Mouse (Mus musculus) left cerebral cortex, adult 11 months (tissue): ENCODE data around the gene Rack1.
"Not testable (repeated sequence)": the region's sequence is repeated elsewhere in the genome, so short reads cannot be mapped to it uniquely, and the experiment has no call there.

Source experiments
- DNase-seq: peaks from one replicate; pipeline ENCODE4 v3.0.0; 2022; ENCODE audit warnings: low spot score

Rack1 gene

DNA sequence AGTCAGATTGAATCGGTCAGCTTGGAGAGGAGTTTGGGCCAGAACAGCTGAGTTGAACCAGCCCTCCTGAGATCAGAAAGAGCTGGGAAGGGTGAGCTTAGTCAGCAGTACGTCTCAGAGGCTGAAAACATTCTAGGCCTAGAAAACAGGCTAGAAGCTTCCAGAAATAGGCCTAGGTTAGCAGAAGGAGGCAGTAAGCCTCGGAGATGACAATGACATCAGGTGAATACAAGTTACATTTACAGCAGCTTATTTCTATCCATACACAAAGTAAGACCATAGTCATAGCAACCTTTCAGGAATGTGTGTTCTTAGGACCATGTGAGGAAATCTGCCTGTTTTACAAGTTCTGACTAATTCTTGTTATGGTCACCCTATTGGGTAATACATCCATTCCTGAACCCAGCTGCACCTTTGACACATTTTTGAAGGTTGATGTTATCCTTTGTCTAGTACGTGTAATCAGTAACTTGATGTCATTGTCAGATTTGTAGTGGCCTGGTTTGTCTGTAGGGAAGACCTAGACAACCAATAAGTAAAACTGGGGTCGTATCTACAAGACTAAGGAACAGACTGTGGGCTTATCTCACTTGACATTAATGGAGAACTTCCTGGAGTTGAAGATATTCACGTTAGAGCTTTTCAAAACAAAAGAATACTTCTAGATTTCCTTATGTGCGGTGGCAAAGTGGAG lies 19.6 kb downstream of the Rack1 start:
- no peak for DNase-seq

- DNase-seq = no peak
These were observed 20.2 kb downstream of the Rack1 start for GRCm38 (mm10) chr11:48820308-48820674.

GRCm38 (mm10) chr11:48821299-48821698 lies 21.2 kb downstream of the Rack1 start:
- DNase-seq = not testable (repeated sequence)

DNA sequence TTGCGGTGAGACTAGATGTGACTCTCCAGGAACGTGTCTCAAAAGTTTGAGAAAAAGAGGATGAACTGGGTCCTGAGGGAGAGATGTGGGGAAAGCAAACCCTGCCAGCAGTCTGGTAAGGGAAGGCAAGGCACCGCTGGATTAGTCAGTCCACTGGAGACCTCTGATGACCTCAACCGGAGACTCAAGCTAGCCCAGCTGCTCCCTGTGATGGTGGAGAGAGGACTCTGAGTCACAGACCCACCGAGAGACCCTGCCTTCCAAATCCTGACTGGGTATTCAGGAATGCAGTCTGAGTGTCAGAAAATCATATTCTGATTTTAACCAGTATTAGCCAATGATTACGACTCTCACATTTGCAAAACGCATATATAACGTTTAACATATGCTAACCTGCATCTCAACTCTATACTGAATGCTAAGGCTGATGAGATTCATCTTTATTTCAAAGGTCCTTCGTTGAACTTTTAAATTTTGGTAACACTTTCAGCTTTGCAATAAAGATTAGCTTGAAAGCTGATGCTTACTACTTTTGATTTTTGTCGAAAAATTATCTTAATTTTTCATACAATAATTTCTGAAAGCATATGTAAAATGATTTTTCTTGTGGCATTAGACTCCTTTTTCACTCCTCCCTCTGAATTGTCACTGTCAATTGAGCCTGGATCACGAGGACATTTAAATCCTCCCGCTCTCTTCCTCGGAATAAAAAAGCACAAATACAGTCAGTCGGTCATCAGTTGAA lies 22.8 kb downstream of the Rack1 start:
- no peak for DNase-seq

GRCm38 (mm10) chr11:48823536-48823972 lies 23.4 kb downstream of the Rack1 start:
- DNase-seq = no peak

DNA sequence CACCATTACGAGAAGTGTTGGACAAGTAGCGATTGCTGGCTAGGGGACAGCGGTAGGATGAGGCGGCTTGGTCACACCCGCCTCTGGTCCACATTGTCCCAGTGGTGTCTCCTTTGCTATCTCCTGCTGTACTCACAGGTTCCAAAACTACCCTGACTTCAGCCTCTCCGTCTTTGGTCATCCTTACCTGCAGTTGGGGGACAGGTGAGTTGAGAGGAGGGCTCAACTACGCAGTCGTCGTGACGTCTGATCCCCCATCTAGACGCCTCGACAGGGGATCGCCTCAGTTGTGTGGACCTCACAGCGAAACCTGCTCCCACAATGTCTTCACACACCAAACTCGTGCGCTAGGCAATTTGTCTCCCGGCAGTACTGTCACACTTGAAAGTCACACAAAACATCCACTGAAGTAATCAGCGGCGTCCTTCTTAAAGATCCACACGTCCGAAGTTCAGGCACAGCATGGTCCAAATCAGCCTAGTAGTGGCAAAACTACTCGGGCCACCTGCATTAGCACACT lies 24.2 kb downstream of the Rack1 start:
- DNase-seq = no peak

GRCm38 (mm10) chr11:48825979-48826751 lies 26.0 kb downstream of the Rack1 start, which contains the start of the genes Trim7 and Gm12184:
Trim7 (plus strand) TSS chr11:48826140.
Gm12184 (minus strand) TSS chr11:48826655.
- DNase-seq = not testable (repeated sequence)

DNA sequence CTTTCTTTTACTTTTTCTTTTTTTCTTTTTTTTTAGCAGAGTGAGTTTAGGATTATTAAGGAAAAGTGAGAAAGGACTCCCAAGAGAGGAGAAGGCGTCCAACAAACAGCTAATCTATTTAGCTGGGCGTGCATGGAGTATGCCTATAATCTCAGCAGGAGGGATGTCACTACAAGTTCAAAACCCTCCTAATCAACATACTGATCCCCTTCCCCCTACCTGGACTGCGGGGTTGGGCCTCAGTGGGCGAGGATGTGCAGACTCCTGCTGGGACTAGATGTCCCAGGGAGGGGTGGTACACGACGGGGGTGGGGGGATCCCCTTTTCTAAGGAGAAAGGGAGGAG lies 26.6 kb downstream of the Rack1 start:
- DNase-seq = no peak

GRCm38 (mm10) chr11:48827926-48828325 lies 27.8 kb downstream of the Rack1 start:
- DNase-seq = no peak

DNA sequence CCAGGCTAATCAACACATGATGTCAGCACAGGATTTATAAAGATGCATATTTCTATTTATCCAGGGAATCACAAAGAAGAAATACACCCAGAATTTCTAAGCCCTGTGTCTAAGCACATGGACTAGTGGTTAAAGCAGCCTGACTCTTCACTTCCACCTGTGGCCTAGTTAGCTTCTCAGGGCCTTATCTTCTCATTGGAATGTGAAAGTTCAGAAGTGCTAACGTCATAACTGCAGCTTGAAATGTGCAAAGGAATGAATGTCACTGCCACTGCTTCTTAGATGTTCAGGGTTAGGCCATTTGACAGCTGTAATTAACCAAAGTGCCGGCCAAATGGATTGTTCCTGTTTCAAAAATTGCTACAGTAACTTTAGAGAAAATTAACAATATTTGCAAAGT lies 30.1 kb downstream of the Rack1 start:
- DNase-seq = no peak

DNA sequence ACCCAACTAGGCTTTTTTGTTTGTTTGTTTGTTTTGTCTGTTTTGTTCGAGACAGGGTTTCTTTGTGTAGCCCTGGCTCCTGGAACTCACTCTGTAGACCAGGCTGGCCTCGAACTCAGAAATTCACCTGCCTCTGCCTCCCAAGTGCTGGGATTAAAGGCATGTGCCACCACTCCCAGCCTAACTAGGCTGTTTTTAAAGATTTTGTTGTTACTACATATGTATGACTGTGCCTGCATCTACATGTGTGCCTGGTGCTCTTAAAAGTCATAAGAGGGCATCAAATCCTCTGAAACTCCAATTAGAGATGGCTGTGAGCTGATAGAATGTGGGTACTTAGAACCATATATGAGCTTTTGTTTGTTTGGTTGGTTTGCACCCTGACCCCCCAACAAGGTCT lies 31.1 kb downstream of the Rack1 start:
- DNase-seq = no peak

DNA sequence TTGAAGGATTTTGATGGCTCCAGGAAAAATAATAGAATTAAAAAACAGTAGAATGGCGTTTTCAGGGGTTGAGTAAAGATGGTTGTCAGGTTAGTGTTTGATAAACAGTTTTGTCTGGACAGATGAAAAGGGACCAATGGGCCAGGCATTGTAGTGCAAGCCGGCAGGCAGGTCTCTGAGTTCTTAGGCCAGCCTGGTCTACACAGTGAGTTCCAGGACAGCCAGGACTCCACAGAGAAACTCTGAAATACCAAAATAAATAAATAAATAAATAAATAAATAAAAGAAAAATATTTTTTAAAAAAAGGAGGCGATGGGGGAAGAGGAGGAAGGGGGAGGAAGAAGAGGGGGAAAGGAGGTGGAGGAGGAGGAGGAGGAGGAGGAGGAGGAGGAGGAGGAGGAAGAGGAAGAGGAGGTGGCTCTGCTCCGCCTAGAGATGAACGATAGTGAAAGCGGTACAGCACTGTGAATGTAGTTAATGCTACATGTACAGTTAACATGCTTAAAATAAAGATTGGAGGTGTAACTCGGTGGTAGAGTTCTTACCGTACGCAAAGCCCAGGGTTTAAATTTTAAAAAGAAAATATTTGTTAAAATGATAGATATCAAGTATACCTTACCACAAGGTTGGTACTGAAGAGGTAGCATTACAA lies 33.1 kb downstream of the Rack1 start:
- DNase-seq = no peak

- peak; percentile 82 for DNase-seq
These were observed 33.9 kb downstream of the Rack1 start for GRCm38 (mm10) chr11:48833731-48834639.

GRCm38 (mm10) chr11:48835923-48836322 lies 35.8 kb downstream of the Rack1 start:
- no peak for DNase-seq

DNA sequence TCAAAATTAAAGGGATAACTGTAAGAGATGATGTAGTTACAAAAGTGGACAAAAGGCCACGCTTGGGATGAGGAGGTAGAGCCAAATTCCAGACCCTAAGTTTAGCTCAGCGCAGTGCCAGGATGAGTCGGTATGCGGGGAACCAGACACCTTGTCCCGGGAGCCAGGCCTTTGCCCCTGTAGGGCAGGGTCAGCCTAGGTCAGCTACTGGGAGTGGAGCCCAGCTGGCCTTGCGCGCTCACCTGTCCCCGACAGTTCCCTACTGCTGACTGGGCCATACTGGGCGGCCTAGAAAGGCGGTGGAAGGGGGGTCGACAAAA lies 36.8 kb downstream of the Rack1 start:
- no peak for DNase-seq

DNA sequence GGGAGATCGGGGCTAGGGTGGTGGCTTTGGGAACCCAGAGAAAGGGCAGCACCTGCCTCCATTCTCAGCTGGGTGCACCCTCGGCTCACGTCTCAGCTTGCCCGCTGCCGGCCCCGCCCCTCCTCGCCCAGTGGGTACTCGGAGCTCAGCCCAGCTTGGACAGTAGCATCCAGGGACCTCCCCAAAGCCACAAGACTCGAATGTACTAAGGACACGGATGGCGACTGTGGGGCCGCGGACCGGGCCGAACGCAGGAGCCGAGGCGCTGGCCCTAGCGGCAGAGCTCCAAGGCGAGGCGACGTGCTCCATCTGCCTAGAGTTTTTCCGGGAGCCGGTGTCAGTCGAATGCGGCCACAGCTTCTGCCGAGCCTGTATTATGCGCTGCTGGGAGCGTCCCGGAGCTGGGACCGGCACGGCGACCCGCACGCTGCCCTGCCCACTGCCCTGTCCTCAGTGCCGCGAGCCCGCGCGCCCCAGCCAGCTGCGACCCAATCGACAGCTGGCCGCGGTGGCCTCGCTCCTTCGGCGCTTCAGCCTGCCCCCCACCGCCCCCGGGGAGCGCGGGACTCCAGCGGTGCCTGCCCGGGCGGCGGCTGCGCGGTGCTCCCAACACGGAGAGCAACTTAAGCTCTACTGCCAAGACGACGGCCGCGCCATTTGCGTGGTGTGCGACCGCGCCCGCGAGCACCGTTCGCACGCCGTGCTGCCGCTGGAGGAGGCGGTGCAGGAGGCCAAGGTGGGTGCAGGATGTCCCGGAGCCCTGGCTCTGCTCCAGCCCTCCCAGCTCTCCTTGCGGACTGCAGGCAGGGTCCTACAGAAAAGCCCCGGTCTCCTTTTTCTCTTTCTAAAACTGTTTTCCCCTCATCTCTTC lies 37.4 kb downstream of the Rack1 start:
- no peak for DNase-seq

- DNase-seq = no peak
These were observed 38.2 kb downstream of the Rack1 start for GRCm38 (mm10) chr11:48838181-48838797.

- no peak for DNase-seq
These were observed 38.9 kb downstream of the Rack1 start for GRCm38 (mm10) chr11:48838879-48839680.

- no peak for DNase-seq
These were observed 40.7 kb downstream of the Rack1 start for GRCm38 (mm10) chr11:48840805-48841204.
